ENCODE assay signal across 13 mouse cellular contexts in genomic region chr13:98896434-98897126, GRCm38 (mm10). TPM values are rescaled to one million over a fixed set of nuclear protein-coding genes. Genes with fewer than 3 reads are reported as not detected.
DNase-seq lines count a peak whose midpoint lies in the region; ATAC-seq and TF ChIP-seq lines count a peak whose summit lies in the region.
"Had no signal": no experiment of that assay in that cellular context is flagged by ENCODE, and none has a peak within 500 bp of the region (broad histone marks: within the 10 kb centered on the region; RNA-seq: fewer than 3 reads in every experiment).

No protein-coding gene starts in this region.

- H3K4me3 ChIP-seq in lung, embryonic 16.5 days (ENCODE audit: low read length) = no peak overlapping the region
- no peak overlapping the region for H3K4me3 ChIP-seq in liver, postnatal 0 days (ENCODE audit: low read depth, low read length)
- H3K4me3 ChIP-seq: heart, embryonic 12.5 days; limb, embryonic 13.5 days had no signal

- no peak overlapping the region for H3K9ac ChIP-seq in lung, embryonic 16.5 days (ENCODE audit: low read length)
- H3K9ac ChIP-seq in liver, postnatal 0 days (replicated peaks) = no peak overlapping the region
- H3K9ac ChIP-seq: heart, embryonic 12.5 days; limb, embryonic 13.5 days had no signal

- H3K9me3 ChIP-seq in lung, embryonic 16.5 days (ENCODE audit: control insufficient read depth, low read length) = no peaks in the 10 kb centered on the region
- H3K9me3 ChIP-seq in liver, postnatal 0 days (ENCODE audit: low read length) = no peaks in the 10 kb centered on the region
- H3K9me3 ChIP-seq: heart, embryonic 12.5 days; limb, embryonic 13.5 days had no signal

- H3K4me1 ChIP-seq in lung, embryonic 16.5 days (replicated peaks; ENCODE audit: control insufficient read depth, insufficient read depth, low read length) = peaks cover 8% of the 10 kb centered on the region
- peaks cover 28% of the 10 kb centered on the region for H3K4me1 ChIP-seq in liver, postnatal 0 days (ENCODE audit: insufficient read depth)

- DNase-seq in lung, postnatal 36 days = no peak
- DNase-seq in liver, postnatal 0 days = no peak
- peak; percentile 37 for DNase-seq in thymus, postnatal 14 days
- no peak for DNase-seq in right cerebral cortex, postnatal 36 days (ENCODE audit: low spot score in 2 of 2)
- no peak for DNase-seq in layer of hippocampus, adult 9-11 months
- DNase-seq in cerebellum, adult 8-10 months = no peak
- DNase-seq: midbrain, embryonic 14.5 days had no signal

- WGBS in lung, embryonic 16.5 days = 62% methylated on average over 7 of the region's 7 CpGs
- WGBS in liver, postnatal 0 days (ENCODE audit: insufficient replicate concordance) = 38% methylated on average over 7 of the region's 7 CpGs

- H3K27ac ChIP-seq in lung, embryonic 16.5 days (ENCODE audit: low read length) = no peak overlapping the region
- peak overlapping the region; percentile 56 for H3K27ac ChIP-seq in liver, postnatal 0 days (ENCODE audit: low read depth)
- H3K27ac ChIP-seq: hindbrain, postnatal 0 days; limb, embryonic 13.5 days had no signal

- peak; percentile 34; the same call in 1 of the 2 replicates for ATAC-seq in lung, embryonic 16.5 days (ENCODE audit: low read depth)
- peak; percentile 54 to 70 for ATAC-seq in hematopoietic stem cell, adult 5-6 weeks (replicated peaks in 1 of 2; ENCODE audit: insufficient read depth in 1 of 2, low FRiP score in 2 of 2, low TSS enrichment in 1 of 2, low read depth in 1 of 2, poor library complexity in 2 of 2, severe bottlenecking in 2 of 2)
- peak; percentile 93 for ATAC-seq in liver, postnatal 0 days
- ATAC-seq: forebrain, embryonic 16.5 days; hindbrain, postnatal 0 days had no signal

- no peak for TF ChIP-seq EP300 in liver, postnatal 0 days (IDR thresholded peaks at IDR 0.05; ENCODE audit: low read depth)

- no peaks in the 10 kb centered on the region for H3K36me3 ChIP-seq in lung, embryonic 16.5 days (ENCODE audit: control insufficient read depth, insufficient read depth, low read length)
- H3K36me3 ChIP-seq in liver, postnatal 0 days (replicated peaks; ENCODE audit: insufficient read depth, low read length) = no peaks in the 10 kb centered on the region
- H3K36me3 ChIP-seq: heart, embryonic 12.5 days had no signal

- H3K4me2 ChIP-seq in lung, embryonic 16.5 days (ENCODE audit: low read depth, low read length) = no peak overlapping the region
- H3K4me2 ChIP-seq in liver, postnatal 0 days (ENCODE audit: low read depth, low read length) = peak overlapping the region; percentile 24
- H3K4me2 ChIP-seq: heart, embryonic 12.5 days; limb, embryonic 13.5 days had no signal

- H3K27me3 ChIP-seq in lung, embryonic 16.5 days (ENCODE audit: control insufficient read depth, insufficient read depth, low read depth, low read length) = no peaks in the 10 kb centered on the region
- no peaks in the 10 kb centered on the region for H3K27me3 ChIP-seq in liver, postnatal 0 days (ENCODE audit: insufficient read depth, low read length)
- H3K27me3 ChIP-seq: heart, embryonic 12.5 days; limb, embryonic 13.5 days had no signal

- no peak for TF ChIP-seq CTCF in liver, postnatal 0 days (IDR thresholded peaks at IDR 0.05; ENCODE audit: low read depth)

RNA-seq across cellular contexts. Expression of gene Tnpo1, which starts 29.6 kb away (rescaled TPM):
- 48.1 and 51.0 TPM in 2 replicates for polyA plus RNA-seq in lung, embryonic 16.5 days (2015; fragmentation: Nextera tagmentation; extraction: Ambion mirVana)
- 125 and 145 TPM in 2 replicates for total RNA-seq in hematopoietic stem cell, adult 5-6 weeks (2017)
- polyA plus RNA-seq in liver, postnatal 0 days (2015; fragmentation: Nextera tagmentation; extraction: Ambion mirVana) = 9.6 and 14.0 TPM in 2 replicates

Comparison
In these comparisons a context has a peak if more than half of its experiments do, and no peak if none do; other contexts are left out.
1. ATAC-seq: peak in every context shown above with its lines; median percentile 93 in liver, postnatal 0 days; 62 in hematopoietic stem cell, adult 5-6 weeks; 34 in lung, embryonic 16.5 days.